Mouse (Mus musculus) thymus, adult 2 months (tissue): ENCODE measurements around the gene Smarcc2.

ENCODE experiments used
- CTCF ChIP-seq: fragments of 200-500 bp; IDR thresholded peaks from 2 replicates; pipeline ENCODE4 v1.5.1; 2012; ENCODE audit warnings: mild to moderate bottlenecking, control low read depth, low read length, moderate library complexity, borderline replicate concordance; ENCODE audit not compliant: control insufficient read depth, poor library complexity, insufficient read depth; ENCODE audit errors: extremely low read depth
- POLR2A ChIP-seq: fragments of 200-500 bp; IDR thresholded peaks from 2 replicates; pipeline ENCODE4 v1.6.1; 2012; ENCODE audit warnings: mild to moderate bottlenecking, low read length, control low read depth, moderate library complexity; ENCODE audit not compliant: control insufficient read depth, poor library complexity, insufficient read depth; ENCODE audit errors: extremely low read depth

DNA sequence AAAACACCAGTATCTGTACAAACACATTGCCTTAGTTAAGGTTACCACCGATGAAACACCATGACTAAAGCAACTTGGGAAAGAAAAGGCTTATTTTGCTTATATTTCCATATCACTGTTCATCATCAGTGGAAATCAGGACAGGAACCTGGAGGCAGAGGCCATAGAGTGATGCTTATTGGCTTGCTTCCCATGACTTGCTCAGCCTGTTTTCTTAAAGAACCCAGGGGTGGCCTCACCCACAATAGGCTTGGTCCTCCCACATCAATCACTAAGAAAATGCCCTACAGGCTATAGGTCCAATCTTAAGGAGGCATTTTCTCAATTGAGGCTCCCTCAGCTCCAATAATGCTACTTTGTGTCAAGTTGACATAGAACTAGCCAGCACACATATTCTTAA lies 16.3 kb upstream of the Smarcc2 start:
- TF ChIP-seq CTCF: no peak
- no peak for TF ChIP-seq POLR2A
